Mouse (Mus musculus) limb, embryonic 14.5 days (tissue): Measurements from ENCODE around the gene Nat10. TPM values are rescaled to one million over a fixed set of nuclear protein-coding genes. Genes with fewer than 3 reads are reported as not detected.

ENCODE experiments used
- ATAC-seq: fragments of 200-750 bp; cut with Nextera tagmentation; 2 replicates; pipeline ENCODE4 v1.8.0; 2017; ENCODE audit warnings: low read depth, moderate number of reproducible peaks, moderate TSS enrichment; ENCODE audit not compliant: low FRiP score
- DNase-seq: peaks from one replicate; pipeline ENCODE4 v3.0.0-alpha.2; 2015; ENCODE audit warnings: low spot score
- H3K27ac ChIP-seq: fragments of 300-500 bp; sonication (generic); replicated peaks from 2 replicates; pipeline ENCODE4 v1.5.1; 2014; ENCODE audit warnings: low read depth, mild to moderate bottlenecking, low read length, moderate library complexity, mixed read lengths
- H3K27me3 ChIP-seq: fragments of 300-500 bp; sonication (generic); 2 replicates; pipeline ENCODE4 v1.6.1; 2014; ENCODE audit warnings: low read length, mixed read lengths; ENCODE audit not compliant: control insufficient read depth, insufficient read depth
- H3K36me3 ChIP-seq: fragments of 300-500 bp; sonication (generic); 2 replicates; pipeline ENCODE4 v1.6.1; 2014; ENCODE audit warnings: mild to moderate bottlenecking, low read length, moderate library complexity, mixed read lengths; ENCODE audit not compliant: control insufficient read depth, insufficient read depth
- H3K4me1 ChIP-seq: fragments of 300-500 bp; sonication (generic); 2 replicates; pipeline ENCODE4 v1.6.1; 2014; ENCODE audit warnings: antibody characterized with exemption, low read length, mixed read lengths; ENCODE audit not compliant: control insufficient read depth, insufficient read depth
- H3K4me2 ChIP-seq: fragments of 300-500 bp; sonication (generic); replicated peaks from 2 replicates; pipeline ENCODE4 v1.6.1; 2014; ENCODE audit warnings: low read depth, mild to moderate bottlenecking, low read length, moderate library complexity; ENCODE audit not compliant: severe bottlenecking
- H3K4me3 ChIP-seq: fragments of 300-500 bp; sonication (generic); replicated peaks from 2 replicates; pipeline ENCODE4 v1.5.1; 2014; ENCODE audit warnings: low read length
- H3K9ac ChIP-seq: fragments of 300-500 bp; sonication (generic); 2 replicates; pipeline ENCODE4 v1.6.1; 2014; ENCODE audit warnings: mild to moderate bottlenecking, low read depth, low read length, moderate library complexity; ENCODE audit not compliant: severe bottlenecking
- H3K9me3 ChIP-seq: fragments of 300-500 bp; sonication (generic); 2 replicates; pipeline ENCODE4 v1.6.1; 2016; ENCODE audit warnings: low read length; ENCODE audit not compliant: control insufficient read depth
- POLR2A ChIP-seq: fragments of 200-500 bp; IDR thresholded peaks from 2 replicates; pipeline ENCODE4 v1.8.0; 2012; ENCODE audit warnings: inconsistent platforms, mild to moderate bottlenecking, moderate library complexity, borderline replicate concordance; ENCODE audit not compliant: insufficient read depth, insufficient read length; ENCODE audit errors: extremely low read depth
- whole genome bisulfite sequencing: fragments of 180-500 bp; shearing (Covaris S2); extraction: QIAGEN DNeasy Blood & Tissue Kit; methylation state at CpG from one replicate; pipeline ENCODE4 v1.1.7; 2014; 5-methylcytosine and 5-hydroxymethylcytosine counted together
- polyA plus RNA-seq, 2 experiments: library from polyadenylated mRNA; depleted of rRNA in 1 of 2; stranded (reverse) in 1 of 2; unstranded in 1 of 2; fragments of >200 nt; fragmentation: Nextera tagmentation in 1 of 2; extraction: Ambion mirVana in 1 of 2; gene quantifications; 2 replicates each; pipeline versions ENCODE4 v1.2.1 to v1.2.3; 2012 to 2014

The Nat10 gene
- polyA plus RNA-seq, 2 experiments: 24.0 to 57.2 TPM

DNA sequence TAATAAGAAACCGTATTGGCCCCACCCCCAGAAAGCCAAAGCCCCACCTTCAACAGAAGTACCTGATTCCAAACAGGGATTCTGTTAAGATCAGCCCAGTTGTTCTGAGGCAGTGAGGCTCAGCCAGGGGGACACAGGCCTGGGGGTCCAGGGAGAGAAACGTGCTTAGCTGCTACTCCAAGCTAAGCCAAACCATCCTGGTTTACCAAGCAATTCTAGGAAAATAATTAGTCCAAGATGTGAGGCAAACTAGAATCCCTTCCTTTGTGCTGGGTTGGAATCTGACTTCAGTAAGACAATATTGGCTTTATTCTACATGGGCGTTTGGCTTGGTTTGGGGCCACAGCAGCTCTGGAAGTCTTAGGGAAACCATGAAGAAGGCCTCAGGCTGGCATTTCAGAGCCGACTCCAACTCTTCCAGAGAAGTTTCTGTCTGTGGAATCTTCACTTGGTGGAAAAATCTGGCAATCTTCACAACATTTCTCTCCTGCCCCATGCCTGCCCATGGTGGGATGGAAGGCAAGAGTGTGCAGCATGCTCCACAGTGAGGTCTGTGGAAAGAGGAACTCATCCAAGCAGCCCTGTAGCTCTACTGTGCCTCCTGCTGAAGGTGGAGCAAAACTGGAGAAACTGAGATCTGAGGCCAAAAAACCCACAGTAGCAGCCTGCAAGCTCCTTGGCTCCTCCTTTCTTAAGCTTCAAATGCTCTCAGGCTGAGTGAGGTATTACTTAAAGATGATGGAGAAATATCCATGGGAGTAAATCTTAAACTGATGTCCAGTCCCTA is 66.1 kb downstream of the Nat10 start:
- H3K9me3 ChIP-seq: no peaks in the 10 kb centered on the region
- 30% methylated on average over 4 of the region's 4 CpGs for WGBS
- H3K4me1 ChIP-seq: peaks cover 29% of the 10 kb centered on the region
- ATAC-seq: no peak
- H3K27me3 ChIP-seq: no peaks in the 10 kb centered on the region
- H3K36me3 ChIP-seq: peaks cover 4% of the 10 kb centered on the region; the same call in 1 of the 2 replicates
- no peak for TF ChIP-seq POLR2A
- H3K27ac ChIP-seq: peak overlapping the region; percentile 40
- DNase-seq: peak; percentile 45
- no peak overlapping the region for H3K9ac ChIP-seq
- no peak overlapping the region for H3K4me2 ChIP-seq
- H3K4me3 ChIP-seq: no peak overlapping the region

- no peak overlapping the region for H3K4me3 ChIP-seq
- no peak for ATAC-seq
- no peak for DNase-seq
- no peak for TF ChIP-seq POLR2A
- peaks cover 14% of the 10 kb centered on the region for H3K36me3 ChIP-seq
- H3K9me3 ChIP-seq: no peaks in the 10 kb centered on the region
- H3K27me3 ChIP-seq: no peaks in the 10 kb centered on the region
- 85% methylated on average over 1 of the region's 1 CpGs for WGBS
- H3K4me1 ChIP-seq: peaks cover 29% of the 10 kb centered on the region
- H3K9ac ChIP-seq: no peak overlapping the region
- H3K4me2 ChIP-seq: no peak overlapping the region
- H3K27ac ChIP-seq: no peak overlapping the region
These were observed 68.3 kb downstream of the Nat10 start for GRCm38 (mm10) chr2:103692810-103693209.

GRCm38 (mm10) chr2:103691278-103691677 is 69.8 kb downstream of the Nat10 start:
- H3K9me3 ChIP-seq: no peaks in the 10 kb centered on the region
- no peak overlapping the region for H3K4me3 ChIP-seq
- H3K9ac ChIP-seq: no peak overlapping the region
- no peak overlapping the region for H3K4me2 ChIP-seq
- ATAC-seq: no peak
- no peak for DNase-seq
- H3K27me3 ChIP-seq: no peaks in the 10 kb centered on the region
- no peak for TF ChIP-seq POLR2A
- 80% methylated on average over 1 of the region's 1 CpGs for WGBS
- peaks cover 14% of the 10 kb centered on the region for H3K36me3 ChIP-seq
- peaks cover 22% of the 10 kb centered on the region for H3K4me1 ChIP-seq
- H3K27ac ChIP-seq: no peak overlapping the region

DNA sequence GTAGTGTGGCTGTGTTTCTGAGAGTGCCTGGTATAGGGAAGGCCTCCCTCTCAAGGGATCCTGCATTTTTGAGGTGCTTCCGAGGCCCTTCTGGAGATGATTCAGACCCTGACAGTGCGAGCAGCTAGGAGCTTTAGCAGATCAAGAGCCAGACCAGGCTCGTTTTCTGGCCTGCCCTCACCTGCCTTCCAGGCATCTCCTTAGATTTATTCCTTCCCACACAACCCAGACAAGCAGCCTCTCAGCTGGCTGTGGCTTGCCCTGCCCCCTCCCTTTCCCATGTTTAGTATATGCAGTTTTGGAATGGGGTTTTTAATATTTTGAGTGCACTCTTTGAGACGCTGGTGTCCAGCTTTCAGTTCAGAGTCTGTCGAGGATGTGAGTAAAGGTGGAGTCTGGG is 70.2 kb downstream of the Nat10 start:
- no peaks in the 10 kb centered on the region for H3K27me3 ChIP-seq
- no peak for ATAC-seq
- no peak overlapping the region for H3K27ac ChIP-seq
- peaks cover 14% of the 10 kb centered on the region for H3K36me3 ChIP-seq
- TF ChIP-seq POLR2A: no peak
- DNase-seq: no peak
- H3K4me3 ChIP-seq: no peak overlapping the region
- no peak overlapping the region for H3K4me2 ChIP-seq
- peaks cover 22% of the 10 kb centered on the region for H3K4me1 ChIP-seq
- 50% methylated on average over 5 of the region's 5 CpGs for WGBS
- H3K9me3 ChIP-seq: no peaks in the 10 kb centered on the region
- H3K9ac ChIP-seq: no peak overlapping the region

DNA sequence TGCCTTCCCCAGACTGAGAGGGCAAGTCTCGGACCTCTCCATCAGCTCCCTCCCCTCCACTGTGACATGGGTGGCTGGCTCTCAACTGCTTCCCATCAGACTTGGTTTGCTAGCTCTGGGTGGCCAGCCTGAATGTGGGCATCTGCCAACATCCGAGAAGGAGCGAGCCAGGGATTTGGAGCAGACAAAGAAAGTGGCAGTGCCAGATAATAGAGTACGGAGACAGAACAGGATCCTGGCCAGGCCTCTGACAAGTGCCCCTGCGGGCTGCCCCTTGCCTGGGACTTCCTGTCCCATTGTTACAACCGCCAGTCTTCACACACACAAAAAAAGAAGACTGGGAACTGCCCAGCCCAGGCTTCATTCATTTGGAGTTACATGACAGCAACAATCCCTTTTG is 70.6 kb downstream of the Nat10 start:
- TF ChIP-seq POLR2A: no peak
- 69% methylated on average over 6 of the region's 6 CpGs for whole genome bisulfite sequencing
- peaks cover 14% of the 10 kb centered on the region for H3K36me3 ChIP-seq
- no peak for ATAC-seq
- no peak overlapping the region for H3K9ac ChIP-seq
- no peaks in the 10 kb centered on the region for H3K27me3 ChIP-seq
- H3K4me2 ChIP-seq: no peak overlapping the region
- H3K4me1 ChIP-seq: peaks cover 22% of the 10 kb centered on the region
- no peak for DNase-seq
- H3K27ac ChIP-seq: no peak overlapping the region
- no peak overlapping the region for H3K4me3 ChIP-seq
- no peaks in the 10 kb centered on the region for H3K9me3 ChIP-seq
